Mouse (Mus musculus): ENCODE measurements around the gene Rab5b. TPM values are rescaled to one million over a fixed set of nuclear protein-coding genes. Genes with fewer than 3 reads are reported as not detected.
"Not testable (repeated sequence)": the region's sequence is repeated elsewhere in the genome, so short reads cannot be mapped to it uniquely, and the experiment has no call there.

Gene Rab5b
- total RNA-seq, 2 experiments from 2014 or later: 111 to 125 TPM

DNA sequence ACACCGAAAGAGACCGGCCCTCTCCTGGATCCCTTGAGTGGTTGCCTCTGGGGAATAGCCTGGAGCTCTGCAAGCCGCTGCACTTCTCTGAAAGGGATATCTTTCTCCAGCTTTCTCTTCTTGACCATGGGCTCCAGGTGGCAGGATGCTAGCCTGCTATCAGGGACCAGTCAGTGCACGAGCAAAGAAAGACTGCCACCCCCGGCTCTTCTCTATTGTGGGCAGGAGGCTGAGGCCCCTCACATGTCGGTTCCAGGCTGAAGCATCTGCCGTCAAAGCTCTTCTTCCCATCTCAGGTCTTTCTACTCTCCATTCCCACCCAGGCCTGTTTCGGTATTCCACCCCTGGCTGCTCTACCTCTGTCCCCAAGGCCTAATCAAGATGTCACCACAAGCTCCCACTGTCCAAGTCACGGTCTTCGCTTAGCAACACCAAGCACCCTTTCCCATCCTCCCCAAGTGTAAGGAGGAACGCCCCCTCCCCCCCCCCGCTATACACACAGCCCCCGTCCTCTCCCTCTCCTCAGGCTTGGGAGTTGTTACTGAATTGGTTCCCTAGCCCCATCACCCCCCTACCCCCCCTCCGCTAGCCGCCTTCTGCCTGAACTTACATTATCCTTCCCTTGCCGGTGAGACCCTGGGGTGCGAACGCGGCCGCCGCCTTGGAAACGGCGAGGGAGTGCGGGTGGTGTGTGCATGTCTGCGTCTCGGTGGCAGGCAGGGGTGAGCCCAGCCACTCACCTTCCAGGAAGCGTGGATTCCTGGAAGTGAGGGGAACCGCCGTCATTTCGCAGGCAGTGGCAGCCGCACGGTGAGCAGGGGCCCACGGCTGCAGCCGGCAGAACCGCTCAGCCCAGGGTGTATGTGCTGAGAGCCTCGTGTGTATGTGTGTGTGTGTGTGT lies 50.7 kb downstream of the Rab5b start, which contains the start of gene Ikzf4:
Gene Ikzf4, minus strand, starts transcription at position 881 of the 901 bp plus-strand sequence.
- DNase-seq: peak; percentile 55 to 58

DNA sequence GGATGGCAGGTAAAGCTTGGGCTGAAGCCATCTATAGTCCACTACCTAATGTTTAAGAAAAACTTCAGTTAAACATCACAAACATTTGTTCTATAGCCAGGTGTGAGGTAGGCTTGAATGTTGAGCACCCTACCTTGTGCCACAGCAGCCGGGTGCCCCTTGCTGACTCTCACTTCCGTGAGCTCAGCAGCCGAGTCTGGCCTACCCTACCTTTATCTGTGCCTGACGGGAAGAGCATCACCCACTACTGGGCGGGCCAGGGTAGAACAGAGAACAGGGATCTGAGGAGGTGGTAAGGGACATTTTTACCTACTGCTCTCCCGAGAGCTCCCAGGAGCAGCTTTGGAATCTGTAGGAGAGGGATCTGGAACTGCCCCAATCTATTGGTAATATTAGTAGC lies 53.3 kb downstream of the Rab5b start:
- DNase-seq: no peak

DNA sequence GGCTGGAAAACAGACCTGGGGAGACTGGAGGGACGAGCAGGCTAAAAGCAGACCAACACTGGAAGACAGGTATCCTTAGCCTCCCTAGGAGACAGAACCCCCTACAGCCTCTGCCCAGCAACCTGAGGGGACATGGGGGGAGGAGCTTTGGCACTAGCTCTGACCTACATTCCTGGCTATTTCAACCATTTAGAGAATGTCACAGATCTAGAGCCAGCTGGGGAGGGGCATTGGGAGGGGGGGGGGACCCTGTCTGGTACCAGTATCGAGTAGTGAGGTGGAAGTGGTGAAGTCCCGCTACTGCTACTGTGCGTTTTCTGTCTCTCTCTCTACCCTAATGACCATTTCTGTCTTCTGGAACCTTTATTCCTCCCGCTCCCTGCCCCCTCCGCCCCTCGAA lies 54.2 kb downstream of the Rab5b start:
- no peak for DNase-seq

DNA sequence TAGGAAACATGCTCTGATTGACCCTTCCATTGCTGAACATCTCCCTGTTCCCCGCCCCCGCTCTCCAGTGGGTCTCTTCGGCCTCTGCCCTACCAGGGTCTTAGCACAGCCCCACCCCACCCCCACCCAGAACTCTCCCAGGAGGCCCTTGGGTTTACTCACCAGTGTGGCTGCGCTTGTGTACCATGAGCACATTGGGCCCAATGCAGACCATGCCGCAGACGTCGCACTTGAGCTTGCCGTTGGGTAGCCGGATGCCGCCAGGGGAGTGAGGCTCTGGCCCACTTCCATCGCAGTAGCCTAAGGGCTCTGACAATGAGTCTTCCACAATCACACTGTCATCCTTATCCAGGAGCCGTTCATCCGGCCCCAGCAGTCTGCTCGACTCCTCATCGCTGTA lies 55.2 kb downstream of the Rab5b start:
- no peak for DNase-seq

DNA sequence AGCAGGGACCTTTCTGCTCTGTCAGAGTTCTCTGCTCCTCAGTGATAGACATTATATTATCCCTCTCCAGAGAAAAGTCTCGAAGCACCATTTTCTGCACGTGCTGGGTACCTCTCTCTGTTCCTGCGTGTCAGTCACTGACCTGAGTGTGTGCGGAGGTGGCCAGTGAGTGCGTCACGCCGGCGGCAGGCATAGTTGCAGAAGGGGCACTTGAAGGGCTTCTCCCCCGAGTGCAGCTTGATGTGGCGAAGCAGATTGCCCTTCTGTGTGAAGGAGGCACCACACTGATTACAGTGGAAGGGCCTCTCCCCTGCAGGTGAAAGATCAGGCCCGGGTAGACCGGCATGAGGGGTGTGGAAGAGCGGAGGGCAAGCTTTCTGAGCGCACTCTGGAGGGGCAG lies 56.1 kb downstream of the Rab5b start:
- DNase-seq: no peak

DNA sequence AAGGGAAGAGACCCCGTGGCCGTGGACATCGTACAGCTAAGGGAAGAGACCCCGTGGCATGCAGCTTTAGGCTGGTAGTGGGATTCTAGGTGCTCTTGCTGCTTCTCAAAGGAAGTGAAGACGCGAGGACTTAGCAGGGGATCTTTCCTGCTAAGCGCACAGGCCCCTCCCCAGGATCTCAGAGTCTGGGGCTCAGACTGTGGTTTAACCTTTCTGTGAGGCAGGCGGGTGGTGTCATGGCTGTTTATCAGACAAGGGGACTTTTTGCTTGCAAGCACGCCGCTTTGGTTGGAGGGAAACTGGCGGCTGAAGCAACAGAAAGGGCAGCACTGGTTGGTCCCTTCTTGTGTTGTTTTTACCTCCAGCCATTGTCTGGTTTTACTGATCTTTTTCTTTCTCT lies 59.1 kb downstream of the Rab5b start:
- no peak for DNase-seq

DNA sequence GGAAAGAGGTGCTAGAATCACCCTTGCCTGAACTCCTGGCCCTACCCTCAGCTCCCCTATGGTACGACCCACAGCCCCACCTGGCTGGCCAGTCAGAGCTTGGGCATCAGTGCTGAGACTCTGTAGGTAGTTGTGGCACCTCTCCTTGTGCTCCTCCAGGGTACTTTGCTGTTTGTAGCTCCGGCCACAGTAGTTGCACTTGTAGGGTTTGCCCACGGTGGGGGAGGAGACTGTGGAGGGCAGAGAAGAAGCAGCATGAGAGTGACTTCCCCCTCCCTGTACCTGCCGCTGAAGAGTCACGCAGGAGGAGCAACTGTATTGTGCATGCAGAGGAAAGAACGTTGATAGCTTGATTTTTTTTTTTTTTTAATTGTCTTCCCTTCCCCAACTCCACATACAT lies 59.5 kb downstream of the Rab5b start:
- DNase-seq: no peak

DNA sequence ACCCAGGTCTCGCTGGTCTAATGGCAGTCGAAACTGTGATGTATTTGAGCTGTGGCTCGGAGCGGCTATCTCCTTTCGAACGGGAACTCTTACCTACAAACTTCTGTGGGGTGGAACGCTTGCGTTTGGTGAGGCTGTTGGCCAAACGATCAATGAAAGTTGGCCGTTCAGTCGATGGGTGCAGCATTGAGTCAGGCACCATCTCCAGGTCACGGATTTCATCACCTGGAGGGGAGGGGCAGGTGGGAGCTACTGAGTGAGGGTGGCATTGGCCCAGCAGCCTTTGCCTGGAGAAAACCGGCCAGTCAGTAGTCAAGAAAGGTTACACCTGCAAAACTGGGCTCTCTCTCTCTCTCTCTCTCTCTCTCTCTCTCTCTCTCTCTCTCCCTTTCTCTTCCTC lies 60.4 kb downstream of the Rab5b start:
- no peak for DNase-seq

DNA sequence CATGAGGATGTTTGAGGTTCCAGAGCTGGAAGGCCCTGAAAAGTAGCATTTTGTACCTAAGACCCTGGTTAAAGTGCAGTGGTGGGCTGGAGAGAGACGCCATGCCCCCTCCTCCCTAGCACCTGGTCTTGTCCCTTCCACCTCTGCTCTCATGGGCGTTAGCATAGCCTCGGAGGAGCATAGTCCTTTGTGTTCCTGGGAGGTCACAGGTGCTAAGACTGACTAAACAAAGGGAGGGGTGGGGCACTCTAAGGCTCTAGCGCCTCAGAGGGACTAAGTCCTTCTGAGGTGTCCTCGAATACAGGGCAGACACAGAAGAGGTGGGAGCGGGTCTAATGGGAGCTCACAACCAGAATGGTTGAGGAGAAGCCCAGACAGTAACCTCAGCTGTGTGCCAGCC lies 64.5 kb downstream of the Rab5b start:
- DNase-seq: no peak

DNA sequence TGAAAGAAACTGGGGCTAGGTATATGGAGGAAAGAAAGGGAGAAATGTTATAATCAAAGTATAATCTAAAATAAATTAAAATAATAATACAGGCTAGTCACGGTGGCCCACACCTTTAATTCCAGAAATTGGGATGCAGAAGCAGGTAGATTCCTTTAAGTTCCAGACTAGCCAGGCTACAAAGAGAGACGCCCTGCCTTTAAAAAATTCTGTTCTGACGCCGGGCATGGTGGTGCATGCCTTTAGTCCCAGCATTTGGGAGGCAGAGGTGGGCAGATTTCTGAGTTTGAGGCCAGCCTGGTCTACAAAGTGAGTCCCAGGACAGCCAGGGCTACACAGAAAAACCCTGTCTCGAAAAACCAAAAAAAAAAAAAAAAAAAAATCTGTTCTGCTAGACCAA lies 65.8 kb downstream of the Rab5b start:
- DNase-seq: not testable (repeated sequence)

DNA sequence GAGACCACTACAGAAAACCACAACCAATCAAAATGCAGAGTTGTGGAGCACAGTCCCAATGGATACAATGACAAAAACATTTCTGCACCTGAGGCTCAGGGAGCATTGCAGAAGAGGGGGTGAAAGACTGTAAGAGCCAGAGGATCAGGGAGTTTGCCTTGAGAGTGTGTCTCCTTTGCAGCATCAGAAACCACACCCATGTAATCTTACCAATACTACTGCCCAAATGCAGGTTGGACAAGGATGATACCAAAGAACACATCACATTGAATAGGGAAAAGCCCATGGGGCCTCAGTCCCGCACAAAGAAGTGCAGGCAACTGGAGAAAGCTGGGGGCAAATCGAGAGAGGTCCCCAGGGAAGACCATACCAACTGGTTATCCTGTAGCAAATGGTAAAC lies 66.3 kb downstream of the Rab5b start:
- no peak for DNase-seq

DNA sequence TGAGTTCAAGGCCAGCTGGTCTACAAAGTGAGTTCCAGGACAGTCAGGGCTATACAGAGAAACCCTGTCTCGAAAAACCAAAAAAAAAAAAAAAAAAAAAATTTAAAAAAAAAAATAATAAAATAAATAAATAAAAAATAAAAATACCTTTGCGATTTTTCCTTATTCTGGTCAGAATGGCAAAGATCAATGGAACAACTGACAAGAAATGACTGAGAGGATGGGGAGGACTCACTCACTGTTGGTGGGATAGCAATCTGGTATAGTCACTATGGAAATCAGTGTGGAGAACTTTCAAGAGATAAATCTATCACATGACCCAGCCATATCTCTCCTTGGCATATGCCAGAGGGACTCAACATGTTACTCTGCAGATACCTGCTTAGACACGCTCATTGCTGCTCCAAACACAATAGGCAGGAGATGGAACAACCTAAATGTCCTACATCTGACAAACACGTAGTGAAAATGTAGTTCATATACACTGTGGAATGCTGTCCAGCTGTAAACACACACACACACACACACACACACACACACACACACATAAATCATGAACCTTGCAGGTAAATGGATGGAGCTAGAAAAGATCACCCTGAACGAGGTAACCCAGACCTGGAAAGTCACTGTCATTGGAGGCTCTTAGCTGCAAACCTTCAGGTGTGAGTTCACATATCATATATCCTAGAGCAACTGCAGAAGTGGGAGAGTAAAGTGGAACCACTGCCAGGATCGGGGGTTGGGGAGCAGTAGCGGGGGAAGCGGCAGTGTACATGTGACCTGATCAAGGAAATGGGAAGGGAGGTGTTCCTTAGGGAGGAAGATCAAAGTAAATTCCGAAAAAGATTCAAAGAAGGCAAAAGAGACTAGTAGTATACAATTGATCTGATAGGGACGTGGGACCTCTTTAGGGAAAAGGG lies 68.4 kb downstream of the Rab5b start:
- no peak for DNase-seq

Other genes with a start within 250 kb of the Rab5b start
- 100 to 1,000 TPM in 1 of 2 experiments, 10 to 100 TPM in 1; 97.5 to 104 TPM for gene Smarcc2, start 237.0 kb downstream of the Rab5b start, total RNA-seq (2021)
- gene Myl6, start 202.1 kb downstream of the Rab5b start, total RNA-seq (2021): 100 to 1,000 TPM; 812 to 946 TPM
- gene Myl6b, start 197.6 kb downstream of the Rab5b start, total RNA-seq (2021): 1 to 10 TPM; 5.6 to 6.1 TPM
- 10 to 100 TPM; 22.7 to 28.8 TPM for gene Esyt1, start 170.4 kb downstream of the Rab5b start, total RNA-seq (2021)
- 10 to 100 TPM; 11.9 to 15.2 TPM for gene Zc3h10, start 148.5 kb downstream of the Rab5b start, total RNA-seq (2021)
- 1,000 to 10,000 TPM; 2,845 to 2,862 TPM for gene Rpl41, start 147.0 kb downstream of the Rab5b start, total RNA-seq (2021)
- gene Pa2g4, start 130.3 kb downstream of the Rab5b start, total RNA-seq (2021): 10 to 100 TPM; 83.1 to 89.4 TPM
- gene Erbb3, start 106.6 kb downstream of the Rab5b start, total RNA-seq (2021): 1 to 10 TPM; 2.2 to 2.3 TPM
- 100 to 1,000 TPM; 697 to 707 TPM for gene Rps26, start 69.5 kb downstream of the Rab5b start, total RNA-seq (2021)
- gene Ikzf4, start 50.3 kb downstream of the Rab5b start, total RNA-seq (2021): 1 to 10 TPM; 1.5 to 2.2 TPM
- 10 to 100 TPM; 24.1 to 24.3 TPM for gene Suox, start 22.2 kb downstream of the Rab5b start, total RNA-seq (2021)
- 1 to 10 TPM in 1 of 2 experiments, under 1 TPM in 1; 0.82 to 1.4 TPM for gene Pmel, start 7.9 kb upstream of the Rab5b start, total RNA-seq (2021)
- 10 to 100 TPM; 17.4 to 19.7 TPM for gene Cdk2, start 8.8 kb upstream of the Rab5b start, total RNA-seq (2021)
- gene Dgka, start 48.6 kb upstream of the Rab5b start, total RNA-seq (2021): 10 to 100 TPM; 16.2 to 20.2 TPM
- gene Pym1, start 51.6 kb upstream of the Rab5b start, total RNA-seq (2021): 10 to 100 TPM; 20.8 to 21.9 TPM
- gene Mmp19, start 94.6 kb upstream of the Rab5b start, total RNA-seq (2021): 10 to 100 TPM; 39.7 to 57.0 TPM
- 10 to 100 TPM; 60.1 to 77.1 TPM for gene Dnajc14, start 107.8 kb upstream of the Rab5b start, total RNA-seq (2021)
- 1 to 10 TPM; 7.6 to 8.9 TPM for gene Tmem198b, start 108.1 kb upstream of the Rab5b start, total RNA-seq (2021)
- gene Sarnp, start 121.1 kb upstream of the Rab5b start, total RNA-seq (2021): 10 to 100 TPM; 50.4 to 60.8 TPM
- gene Ormdl2, start 125.4 kb upstream of the Rab5b start, total RNA-seq (2021): 10 to 100 TPM; 41.8 to 43.8 TPM
- gene Gdf11, start 195.5 kb upstream of the Rab5b start, total RNA-seq (2021): 1 to 10 TPM; 1.7 to 2.3 TPM
- 100 to 1,000 TPM; 285 to 398 TPM for gene Cd63, start 204.7 kb upstream of the Rab5b start, total RNA-seq (2021)
- gene Rdh5, start 226.6 kb upstream of the Rab5b start, total RNA-seq (2021): 10 to 100 TPM; 12.0 to 14.0 TPM
- 100 to 1,000 TPM; 187 to 198 TPM for gene Bloc1s1, start 227.8 kb upstream of the Rab5b start, total RNA-seq (2021)
- 10 to 100 TPM; 10.4 to 16.0 TPM for gene Itga7, start 237.6 kb upstream of the Rab5b start, total RNA-seq (2021)

Measured in adrenal gland, postnatal 36 days (tissue).